Mouse (Mus musculus): ENCODE measurements around the gene Prr15l. TPM values are rescaled to one million over a fixed set of nuclear protein-coding genes. Genes with fewer than 3 reads are reported as not detected.

Gene Prr15l
- total RNA-seq, 2 experiments from 2014 or later: 0.24 to 0.66 TPM

- DNase-seq: peak; percentile 97
Observed at GRCm38 (mm10) chr11:96977606-96978400, 49.9 kb downstream of the Prr15l start.

GRCm38 (mm10) chr11:96978401-96979246 is 50.7 kb downstream of the Prr15l start:
- no peak for DNase-seq

DNA sequence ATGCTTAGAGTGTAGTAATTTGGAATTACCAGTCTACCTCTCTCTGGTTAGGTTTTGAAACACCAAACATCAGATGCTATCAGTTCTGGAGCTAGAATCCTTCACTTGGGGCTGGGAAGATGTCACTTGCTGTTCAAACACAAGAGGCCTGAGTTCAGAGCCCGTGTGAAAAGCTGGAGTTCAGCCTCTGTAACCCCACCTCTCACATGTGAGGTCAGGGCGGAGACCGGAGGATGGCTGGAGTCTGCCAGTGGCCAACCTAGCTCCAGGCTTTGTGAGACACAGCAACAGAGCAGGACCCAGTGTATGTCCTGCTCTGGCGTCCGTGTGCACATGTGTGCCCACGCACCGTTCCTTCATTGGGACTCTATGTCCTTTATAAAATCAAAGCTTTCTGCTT is 51.4 kb downstream of the Prr15l start:
- DNase-seq: no peak

DNA sequence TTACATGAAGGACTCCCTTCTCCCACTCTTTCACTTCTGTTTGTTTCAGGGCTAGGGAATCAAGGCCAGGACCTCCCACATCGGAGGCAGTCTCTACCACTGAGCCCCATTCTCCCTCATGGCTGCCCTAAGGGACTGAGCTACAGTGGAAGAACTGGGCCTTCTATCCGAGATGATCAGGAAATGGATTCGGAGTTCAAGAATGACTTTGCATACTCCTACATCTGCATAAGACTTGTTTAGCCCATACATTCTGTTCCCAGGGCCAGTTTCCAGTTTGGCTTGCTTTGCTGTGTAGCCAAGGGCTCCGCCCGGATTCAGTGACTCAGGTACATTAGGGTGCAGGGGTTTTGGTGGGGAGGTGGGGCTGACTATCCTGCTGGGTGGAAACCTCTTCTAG is 52.1 kb downstream of the Prr15l start:
- DNase-seq: no peak

- DNase-seq: no peak
Observed at GRCm38 (mm10) chr11:96981461-96981860, 53.6 kb downstream of the Prr15l start.

GRCm38 (mm10) chr11:96982355-96982754 is 54.5 kb downstream of the Prr15l start:
- peak; percentile 87 for DNase-seq

GRCm38 (mm10) chr11:96982859-96983258 is 55.0 kb downstream of the Prr15l start, which contains the start of gene Sp2:
Gene Sp2 (minus strand): TSS chr11:96982959.
- no peak for DNase-seq

- no peak for DNase-seq
Observed at GRCm38 (mm10) chr11:96984903-96985302, 57.0 kb downstream of the Prr15l start.

GRCm38 (mm10) chr11:96986463-96986862 is 58.6 kb downstream of the Prr15l start:
- DNase-seq: no peak

Other genes with a start within 250 kb of the Prr15l start
- gene Snx11, start 150.5 kb upstream of the Prr15l start, total RNA-seq (2021): 10 to 100 TPM; 19.2 to 22.9 TPM
- gene Cbx1, start 139.0 kb upstream of the Prr15l start, total RNA-seq (2021): 10 to 100 TPM; 64.9 to 73.1 TPM
- 100 to 1,000 TPM; 300 to 307 TPM for gene Nfe2l1, start 98.1 kb upstream of the Prr15l start, total RNA-seq (2021)
- 10 to 100 TPM; 45.5 to 50.3 TPM for gene Copz2, start 78.2 kb upstream of the Prr15l start, total RNA-seq (2021)
- 10 to 100 TPM; 54.1 to 54.9 TPM for gene Cdk5rap3, start 11.6 kb upstream of the Prr15l start, total RNA-seq (2021)
- gene Pnpo, start 15.9 kb downstream of the Prr15l start, total RNA-seq (2021): 10 to 100 TPM; 29.1 to 32.5 TPM
- 10 to 100 TPM; 14.3 to 16.3 TPM for gene Sp2, start 54.9 kb downstream of the Prr15l start, total RNA-seq (2021)
- gene Sp6, start 85.3 kb downstream of the Prr15l start, total RNA-seq (2021): under 1 TPM; 0.18 to 0.30 TPM
- gene Scrn2, start 101.8 kb downstream of the Prr15l start, total RNA-seq (2021): 10 to 100 TPM; 22.5 to 25.9 TPM
- 1 to 10 TPM; 1.0 to 1.1 TPM for gene Lrrc46, start 113.3 kb downstream of the Prr15l start, total RNA-seq (2021)
- 100 to 1,000 TPM; 137 to 139 TPM for gene Mrpl10, start 113.5 kb downstream of the Prr15l start, total RNA-seq (2021)
- 10 to 100 TPM; 10.2 to 13.2 TPM for gene Osbpl7, start 122.5 kb downstream of the Prr15l start, total RNA-seq (2021)
- gene Tbx21, start 187.2 kb downstream of the Prr15l start, total RNA-seq (2021): under 1 TPM; 0.21 to 0.64 TPM
- 10 to 100 TPM; 20.9 to 25.4 TPM for gene Tbkbp1, start 223.4 kb downstream of the Prr15l start, total RNA-seq (2021)

Data from adrenal gland, postnatal 10 days (tissue).